Mouse (Mus musculus): ENCODE measurements around the gene Fyttd1.
"Not testable (repeated sequence)": the region's sequence is repeated elsewhere in the genome, so short reads cannot be mapped to it uniquely, and the experiment has no call there.

Fyttd1 gene

DNA sequence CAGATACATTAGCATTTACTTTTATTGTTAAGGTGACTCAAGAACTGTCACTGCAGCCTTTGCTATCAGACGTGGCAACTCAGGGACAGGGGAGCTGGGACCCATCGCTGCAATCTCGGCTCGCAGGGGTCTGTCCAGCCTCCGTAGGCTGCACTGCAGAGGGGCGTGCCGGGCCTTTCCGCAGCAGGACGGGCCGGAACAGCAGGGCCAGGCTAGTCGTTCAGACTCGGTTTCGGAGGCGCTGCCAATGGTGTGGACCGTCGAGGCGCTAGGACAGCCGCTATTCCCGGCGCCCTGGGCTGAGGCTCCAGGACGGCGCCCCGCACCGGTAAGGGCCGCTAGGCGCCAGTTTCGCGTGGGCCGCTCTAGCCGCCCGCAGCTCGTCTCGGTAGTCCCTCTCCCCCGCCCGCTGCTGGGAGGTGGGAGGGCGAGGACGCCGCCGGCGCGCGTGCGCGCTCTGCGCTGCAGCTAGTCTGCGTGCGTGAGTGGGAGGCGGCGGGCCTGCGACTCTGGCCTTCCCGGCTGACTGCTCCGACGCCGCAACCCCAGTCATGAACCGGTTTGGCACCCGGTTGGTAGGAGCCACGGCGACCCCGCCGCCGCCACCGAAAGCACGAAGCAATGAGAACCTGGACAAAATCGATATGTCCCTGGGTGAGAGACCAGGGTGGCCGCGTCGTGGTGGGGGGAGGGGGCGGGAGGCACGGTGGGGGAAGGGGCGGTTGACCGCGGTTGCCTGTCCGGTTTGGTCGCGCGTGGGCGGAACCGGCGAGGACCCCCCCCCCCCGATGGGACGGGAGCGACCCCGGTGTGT, at the start of gene Fyttd1, which contains the start of gene Rubcn:
TSS of gene Fyttd1 (plus strand) at position 158 of the 814 bp plus-strand sequence.
TSS of gene Rubcn (minus strand) at position 424 of the 814 bp plus-strand sequence.
- peak; percentile 95 for DNase-seq

DNA sequence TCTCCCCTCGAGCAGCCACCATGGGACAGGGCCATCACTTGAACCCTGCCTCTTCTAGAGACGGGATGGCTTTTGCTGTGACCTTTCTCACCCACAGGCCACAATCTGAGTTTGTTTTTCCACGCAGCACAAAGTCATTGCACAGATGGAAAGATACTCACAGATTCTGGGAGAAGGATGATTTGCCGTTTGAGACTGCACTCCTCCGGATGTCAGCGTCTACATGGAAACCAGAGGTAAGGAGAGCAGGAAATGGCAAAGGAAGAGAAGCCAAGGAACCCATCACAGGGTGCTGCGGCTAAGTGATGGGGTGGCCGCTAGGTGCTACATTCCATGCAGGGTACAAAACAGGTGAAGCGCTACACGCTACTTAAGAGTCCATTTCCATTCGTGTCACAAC, 48.2 kb upstream of the Fyttd1 start:
- DNase-seq = no peak

DNA sequence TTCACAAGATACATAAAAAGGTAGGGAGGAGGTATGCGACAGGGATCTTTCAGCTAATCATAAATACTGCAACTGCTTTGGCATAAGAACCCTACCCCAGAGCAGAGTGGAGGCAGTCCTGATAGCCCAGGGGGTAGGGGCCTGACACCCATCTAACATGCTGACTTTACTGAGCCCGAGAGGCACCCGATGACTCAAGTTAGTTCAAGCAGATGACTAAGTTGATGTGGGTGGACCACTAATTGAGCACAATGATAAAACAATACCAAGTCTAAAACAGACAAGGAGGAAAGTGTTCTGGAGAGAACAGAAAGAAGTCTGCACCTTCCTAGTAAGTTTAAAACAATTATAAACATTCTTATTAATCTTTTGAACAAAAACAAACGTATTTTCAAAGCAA, 45.8 kb upstream of the Fyttd1 start:
- DNase-seq = no peak

GRCm38 (mm10) chr16:32847103-32847502, 30.2 kb upstream of the Fyttd1 start:
- DNase-seq = no peak

DNA sequence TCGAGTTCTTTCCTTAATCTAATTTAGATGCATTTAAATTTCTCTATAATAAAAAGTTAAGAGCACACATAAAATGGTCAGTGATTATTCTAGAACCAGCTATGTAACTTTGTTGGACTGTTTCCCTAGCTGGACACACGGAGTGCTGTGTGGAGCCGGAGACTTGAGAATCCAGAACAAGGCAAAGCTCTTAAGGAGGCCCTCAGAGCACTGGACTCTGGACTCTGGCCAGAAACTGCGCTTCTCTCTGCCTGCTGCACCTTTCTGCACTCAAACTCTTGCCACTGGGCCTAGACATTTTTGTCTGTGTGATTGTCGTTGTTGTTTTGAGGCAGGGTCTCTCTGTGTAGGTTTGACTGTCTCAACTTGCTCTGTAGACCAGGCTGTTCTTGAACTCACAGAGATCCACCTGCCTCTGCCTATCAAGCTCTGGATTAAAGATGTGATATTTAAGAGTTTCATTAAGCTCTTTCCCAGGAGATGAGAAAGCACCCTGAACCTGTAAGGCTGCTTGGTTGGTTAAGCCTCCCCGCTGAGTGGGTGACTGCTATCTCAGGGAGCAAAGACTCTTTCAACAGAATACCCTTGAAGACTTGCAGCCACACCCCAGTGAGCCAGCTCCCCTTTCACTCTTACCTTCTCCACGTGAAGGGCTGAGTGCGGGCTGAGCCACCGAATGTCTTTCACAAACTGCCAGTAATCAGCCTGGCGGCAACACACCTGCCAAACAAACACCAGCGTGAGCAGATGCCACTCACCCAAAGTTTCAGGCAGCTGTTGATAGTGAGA, 28.1 kb upstream of the Fyttd1 start:
- DNase-seq = peak; percentile 41 to 55

- DNase-seq = no peak
Measured at GRCm38 (mm10) chr16:32853492-32854049, 23.7 kb upstream of the Fyttd1 start.

GRCm38 (mm10) chr16:32854050-32854571, 23.2 kb upstream of the Fyttd1 start:
- DNase-seq = no peak

- DNase-seq = no peak
Measured at GRCm38 (mm10) chr16:32856751-32857150, 20.5 kb upstream of the Fyttd1 start.

DNA sequence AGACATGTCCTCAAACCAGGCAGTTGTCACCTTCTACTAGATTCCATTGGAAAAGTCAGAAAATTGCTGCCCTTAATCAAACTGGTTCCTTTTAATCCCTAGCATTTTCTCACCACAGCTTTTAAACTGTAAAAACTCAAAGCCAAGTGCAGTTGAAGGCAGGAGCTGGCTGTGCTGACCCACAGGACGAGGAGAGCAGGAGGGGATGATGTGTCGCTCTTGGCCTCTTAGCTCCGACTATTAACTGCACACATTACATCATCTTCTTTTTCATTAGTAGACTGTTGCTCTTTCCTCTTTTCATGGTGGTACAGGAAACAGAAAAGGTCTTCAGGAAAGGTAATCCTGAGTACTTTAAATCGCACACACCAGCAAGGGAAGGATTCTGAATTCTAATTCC, 18.9 kb upstream of the Fyttd1 start:
- DNase-seq = no peak

- no peak for DNase-seq
Measured at GRCm38 (mm10) chr16:32858771-32859636, 18.3 kb upstream of the Fyttd1 start.

- DNase-seq = no peak
Measured at GRCm38 (mm10) chr16:32861813-32862385, 15.4 kb upstream of the Fyttd1 start.

- no peak for DNase-seq
Measured at GRCm38 (mm10) chr16:32865401-32865800, 11.9 kb upstream of the Fyttd1 start.

- no peak for DNase-seq
Measured at GRCm38 (mm10) chr16:32866713-32867112, 10.6 kb upstream of the Fyttd1 start.

GRCm38 (mm10) chr16:32867919-32868552, 9.3 kb upstream of the Fyttd1 start:
- DNase-seq = peak; percentile 92 to 94

- no peak for DNase-seq
Measured at GRCm38 (mm10) chr16:32870231-32870630, 7.1 kb upstream of the Fyttd1 start.

DNA sequence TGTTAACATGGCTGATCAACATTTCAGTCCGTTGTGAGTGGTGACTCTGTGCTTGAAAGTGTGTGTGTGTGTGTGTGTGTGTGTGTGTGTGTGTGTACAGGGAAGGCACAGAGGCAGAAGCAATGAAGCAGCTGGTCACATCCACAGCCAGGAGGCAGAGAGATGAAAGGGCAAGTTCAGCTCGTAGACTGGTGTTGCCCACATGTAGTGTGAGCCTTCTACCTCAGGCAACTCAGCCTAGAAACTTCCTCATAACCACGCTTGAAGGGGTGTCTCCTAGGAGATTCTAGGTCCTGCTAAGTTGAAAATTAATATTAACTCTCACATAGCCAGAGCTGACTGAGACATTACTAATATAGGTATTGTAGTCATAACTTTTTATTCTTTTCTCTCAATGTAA, 3.9 kb upstream of the Fyttd1 start:
- DNase-seq = peak in 1 of 2 experiments; percentile 23

DNA sequence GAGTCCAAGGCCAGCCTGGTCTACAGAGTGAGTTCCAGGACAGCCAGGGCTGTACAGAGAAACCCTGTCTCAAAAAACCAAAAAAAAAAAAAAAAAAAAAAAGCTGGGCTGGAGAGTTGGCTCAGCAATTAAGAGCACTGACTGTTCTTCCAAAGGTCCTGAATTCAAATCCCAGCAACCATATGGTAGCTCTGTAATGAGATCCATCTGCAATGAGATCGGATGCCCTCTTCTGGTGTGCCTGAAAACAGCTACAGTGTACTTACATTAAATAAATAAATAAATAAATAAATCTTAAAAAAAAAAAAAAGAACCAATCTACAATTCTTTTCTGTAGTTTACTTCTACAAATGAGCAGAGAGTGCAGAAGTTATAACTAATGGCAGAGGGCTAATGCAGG, 2.0 kb upstream of the Fyttd1 start:
- not testable (repeated sequence) for DNase-seq

- peak; percentile 38 to 50 for DNase-seq
Measured at GRCm38 (mm10) chr16:32875847-32876246, 1.5 kb upstream of the Fyttd1 start.

- DNase-seq = no peak
Measured at GRCm38 (mm10) chr16:32876831-32877230, 469 bp upstream of the Fyttd1 start.

- peak in 1 of 2 experiments; percentile 18 for DNase-seq
Measured at GRCm38 (mm10) chr16:32878157-32878598, 878 bp downstream of the Fyttd1 start.
